Mouse (Mus musculus) retina, postnatal 1 day (tissue): Measurements from ENCODE around the gene Bcl11b.

Experiments
- DNase-seq: peaks from one replicate; pipeline ENCODE4 v3.0.0-alpha.2; 2012

Bcl11b gene

DNA sequence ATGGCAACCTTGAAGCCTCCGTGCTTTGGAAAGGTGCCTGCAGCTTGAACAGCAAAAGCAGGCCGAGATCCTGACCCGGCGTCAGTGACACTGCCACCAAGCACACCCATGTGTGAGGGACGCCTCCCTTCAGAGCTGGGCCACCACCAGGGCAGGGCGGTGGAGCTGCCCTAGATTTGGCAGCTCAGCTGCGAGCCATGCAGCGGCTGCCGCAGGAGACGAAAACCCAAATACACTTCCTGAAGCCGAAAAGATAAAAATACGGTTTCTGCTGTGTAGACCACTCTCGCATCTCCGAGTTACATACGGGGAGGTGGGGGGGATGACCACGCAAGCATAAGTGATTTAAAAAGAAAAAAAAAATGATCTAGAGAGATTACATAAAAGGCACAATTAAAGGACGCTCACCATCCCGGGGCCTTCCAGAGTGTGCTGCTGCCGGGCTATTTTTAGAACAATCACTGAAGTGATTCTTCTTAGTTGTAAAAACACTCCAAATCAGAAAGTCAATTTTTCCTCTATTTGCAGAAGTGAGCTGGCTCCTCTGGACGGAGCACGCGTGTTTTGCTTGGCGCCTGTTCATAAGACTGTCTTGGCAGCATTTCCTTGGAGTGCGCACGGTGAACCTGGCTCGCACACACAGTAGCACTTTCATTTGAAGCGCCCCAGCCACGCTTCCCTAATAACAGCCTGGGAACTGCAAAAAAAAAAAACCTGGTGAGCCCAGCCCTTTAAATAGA is 72.6 kb downstream of the Bcl11b start:
- DNase-seq: peak; percentile 49

DNA sequence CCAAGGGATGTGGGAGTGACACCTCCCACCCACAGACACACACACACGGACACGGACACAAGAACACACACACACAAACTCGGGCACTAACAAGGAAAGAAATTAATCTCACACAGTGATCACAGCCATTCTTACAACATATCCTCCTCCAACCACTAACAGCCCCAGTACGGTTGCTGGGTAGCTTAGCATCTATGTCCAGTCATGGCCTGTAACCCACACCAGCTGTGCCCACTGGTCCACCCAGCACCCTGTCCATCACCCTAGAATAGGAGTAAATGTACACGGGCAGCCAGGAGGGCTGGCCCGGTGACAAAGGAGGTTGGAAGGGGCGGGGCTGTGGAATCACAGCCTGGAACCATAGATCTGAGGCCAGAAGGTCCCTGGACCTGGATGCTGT is 74.5 kb downstream of the Bcl11b start:
- DNase-seq: no peak

DNA sequence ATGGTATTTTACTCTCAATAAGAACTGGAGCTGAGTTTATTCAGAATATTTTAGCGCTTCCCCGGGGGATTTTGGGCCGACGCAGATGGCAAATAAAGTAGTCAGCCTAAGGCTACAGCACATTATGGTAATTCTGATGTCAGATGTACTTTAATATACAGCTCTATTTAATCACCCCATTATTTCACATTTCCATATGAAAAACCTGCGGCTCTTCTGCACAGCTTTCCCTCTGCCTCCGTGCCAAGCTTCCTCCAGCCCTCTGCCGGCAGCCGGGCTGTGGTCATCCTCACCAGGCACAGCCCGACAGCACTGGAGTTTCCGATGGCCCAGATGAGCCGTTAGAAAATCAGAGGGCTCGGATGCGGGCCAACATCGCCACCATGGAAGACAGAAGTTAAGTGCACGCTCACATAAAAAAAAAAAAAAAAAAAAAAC is 74.9 kb downstream of the Bcl11b start:
- DNase-seq: peak; percentile 58

DNA sequence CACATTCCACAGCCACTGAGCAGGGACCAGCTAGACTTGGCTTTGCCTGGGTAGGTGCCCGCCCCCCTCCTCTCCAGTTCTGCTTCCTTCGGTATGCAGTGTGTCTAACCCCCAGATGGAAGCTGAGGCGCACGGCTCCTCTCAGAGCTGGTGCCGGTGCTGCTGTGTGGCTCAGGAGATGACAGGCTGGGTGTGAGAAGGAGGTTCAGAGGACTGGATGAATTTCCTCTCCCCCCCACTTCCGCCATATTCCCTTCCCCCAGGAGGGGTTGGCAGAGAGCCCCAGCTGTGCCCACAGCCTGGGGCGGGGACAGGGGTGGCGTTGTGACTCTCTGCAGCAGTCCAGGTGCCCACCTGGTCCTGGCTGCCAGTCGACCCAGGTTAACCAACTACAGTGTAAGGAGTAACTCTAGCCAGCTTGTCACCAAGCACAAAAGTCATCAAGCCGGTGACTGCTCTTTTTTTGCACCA is 75.4 kb downstream of the Bcl11b start:
- peak; percentile 49 for DNase-seq

DNA sequence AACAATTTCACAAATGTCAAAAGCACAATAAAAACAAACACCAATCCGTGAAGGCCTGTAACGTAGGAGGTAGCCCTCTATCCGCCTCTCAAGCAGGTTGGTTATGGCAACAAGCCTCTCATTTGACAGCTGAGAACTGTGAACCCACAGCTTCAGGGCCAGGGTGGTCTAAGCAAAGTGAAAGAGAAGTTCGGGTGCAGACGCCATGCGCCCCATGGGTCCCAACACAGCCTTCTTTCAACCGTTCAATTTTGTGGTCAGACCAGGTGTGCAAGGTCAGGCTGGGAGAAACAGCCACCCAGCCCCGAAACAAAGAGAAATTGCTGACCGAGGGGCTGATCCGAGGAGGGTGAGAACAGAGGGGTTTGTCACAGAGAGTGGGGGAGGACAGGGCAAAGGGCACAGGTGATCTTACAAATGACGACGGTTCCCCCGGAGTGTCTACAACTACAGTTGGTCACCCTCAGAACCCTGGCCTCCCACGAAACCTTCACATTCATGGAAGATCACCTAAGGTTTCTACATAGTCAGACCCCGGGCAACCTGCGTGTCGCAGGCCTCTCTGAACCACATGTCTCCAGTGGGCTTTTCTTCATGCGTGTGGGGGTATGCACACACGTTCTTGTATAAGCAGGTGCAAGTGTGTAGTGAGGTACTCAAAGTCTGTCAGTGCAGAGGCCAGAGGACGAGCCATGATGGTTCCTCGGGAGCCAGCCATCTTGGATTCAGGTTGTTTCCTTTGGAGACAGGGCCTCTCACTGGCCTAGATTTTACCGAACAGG is 77.1 kb downstream of the Bcl11b start:
- DNase-seq: no peak

DNA sequence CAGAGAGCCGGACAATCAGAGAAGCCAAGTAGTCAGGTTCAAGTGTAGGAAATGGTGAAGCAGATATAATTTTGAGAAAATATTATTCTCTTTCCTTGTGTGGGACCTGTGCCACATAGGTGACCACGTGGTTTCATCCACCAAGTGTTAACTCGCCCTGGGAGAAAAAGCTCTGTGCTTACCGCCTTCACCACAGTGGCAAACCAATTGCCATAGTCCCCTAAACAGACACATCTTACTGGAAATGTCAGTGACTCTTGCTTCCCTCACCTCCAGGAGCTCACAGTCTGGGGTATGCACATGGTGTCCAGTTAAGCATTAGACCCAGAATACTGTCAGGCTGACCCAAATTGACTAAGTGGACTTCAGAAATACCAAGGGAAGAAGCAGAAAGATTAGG is 78.7 kb downstream of the Bcl11b start:
- no peak for DNase-seq

DNA sequence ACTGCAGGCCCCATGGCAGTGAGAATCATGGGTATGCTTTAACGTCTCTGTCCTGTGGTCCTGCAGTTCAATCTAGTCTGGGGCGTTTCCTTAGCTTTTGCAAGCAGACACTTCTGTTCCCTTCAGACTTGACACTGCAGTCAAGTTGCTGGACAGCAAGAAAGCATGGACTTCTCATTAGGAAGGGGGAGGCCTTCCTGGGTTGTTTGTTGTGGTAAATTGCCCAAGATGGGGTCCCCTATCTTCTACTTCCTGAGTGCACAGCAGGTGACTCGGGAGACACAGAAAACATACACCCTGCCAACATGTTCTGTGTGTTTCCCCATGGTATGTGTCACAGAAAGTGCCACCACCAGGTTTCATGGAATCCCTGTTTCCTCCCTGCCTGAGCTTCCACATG is 79.4 kb downstream of the Bcl11b start:
- no peak for DNase-seq

DNA sequence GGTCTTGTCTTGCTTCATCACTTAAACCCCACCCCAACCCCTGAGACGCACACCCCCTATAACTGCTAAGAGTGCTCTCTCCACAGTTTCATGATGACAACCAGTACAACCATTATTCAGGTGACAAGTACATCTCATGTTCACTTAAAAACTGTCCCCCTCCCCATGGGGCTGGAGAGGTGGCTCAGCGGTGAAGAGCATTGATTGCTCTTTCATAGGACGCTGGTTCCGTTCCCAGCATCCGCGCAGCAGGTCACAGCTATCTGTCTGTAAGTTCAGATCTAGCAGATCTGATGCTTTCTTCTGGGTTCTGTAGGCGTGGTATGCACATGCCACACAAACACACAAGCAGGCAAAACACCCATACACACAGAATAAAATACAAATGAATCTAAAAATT is 81.2 kb downstream of the Bcl11b start:
- DNase-seq: no peak

DNA sequence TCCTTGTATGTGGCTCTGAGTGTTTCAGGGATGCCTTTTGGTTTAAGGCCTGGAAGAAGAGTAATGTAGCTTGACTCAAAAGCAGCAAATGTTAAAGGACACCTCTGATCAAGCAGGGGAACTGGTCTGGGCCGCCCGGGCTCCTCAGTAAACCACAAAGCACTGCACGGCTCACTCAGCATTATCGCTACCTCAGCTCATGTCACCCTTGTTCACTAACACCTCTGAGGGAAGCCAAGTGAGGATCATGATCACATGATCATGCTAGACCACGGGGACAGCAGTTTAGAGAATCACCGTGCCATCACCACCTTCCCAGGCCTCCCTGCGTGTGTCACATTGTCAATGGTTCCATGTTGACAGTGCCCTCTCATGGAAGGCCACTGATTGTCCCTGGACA is 81.8 kb downstream of the Bcl11b start:
- DNase-seq: no peak

DNA sequence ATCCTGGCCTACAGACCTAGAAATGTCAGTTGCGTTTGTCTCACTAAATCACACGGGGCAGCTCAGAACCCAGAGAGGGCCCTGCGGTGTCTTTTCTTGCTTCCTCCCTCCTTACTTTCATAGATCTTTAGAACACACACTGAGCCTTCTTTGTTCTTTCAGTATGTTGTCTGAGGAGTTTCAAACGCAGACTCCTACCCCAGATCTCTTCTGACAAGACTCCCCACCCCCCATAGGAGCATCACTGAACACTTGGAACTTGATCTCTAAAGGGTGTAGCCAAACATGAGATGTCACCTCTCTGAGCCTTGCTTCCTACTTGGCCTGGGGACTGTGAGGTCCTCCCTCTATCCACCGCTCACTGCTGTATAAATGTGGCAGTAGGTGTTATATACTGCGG is 82.2 kb downstream of the Bcl11b start:
- DNase-seq: peak; percentile 43

DNA sequence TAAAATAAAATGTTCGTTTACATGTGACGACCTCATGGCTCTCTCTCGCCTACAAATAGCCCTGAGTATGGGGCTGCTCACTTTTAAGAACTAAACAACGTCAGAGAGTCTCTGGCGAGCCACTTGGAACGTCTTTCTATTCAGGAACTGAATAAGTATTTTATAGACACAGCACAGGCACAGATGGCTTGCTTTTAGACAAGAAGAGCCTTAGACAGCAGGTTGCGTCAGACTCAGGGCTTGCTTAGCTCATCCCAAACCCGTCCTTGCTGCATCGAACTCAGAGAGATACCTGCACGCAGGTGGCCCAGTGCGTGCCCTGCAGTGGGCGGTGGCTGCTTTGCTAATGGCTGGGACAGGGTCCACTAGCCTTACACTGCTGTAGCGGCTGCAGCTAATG is 82.7 kb downstream of the Bcl11b start:
- DNase-seq: no peak

DNA sequence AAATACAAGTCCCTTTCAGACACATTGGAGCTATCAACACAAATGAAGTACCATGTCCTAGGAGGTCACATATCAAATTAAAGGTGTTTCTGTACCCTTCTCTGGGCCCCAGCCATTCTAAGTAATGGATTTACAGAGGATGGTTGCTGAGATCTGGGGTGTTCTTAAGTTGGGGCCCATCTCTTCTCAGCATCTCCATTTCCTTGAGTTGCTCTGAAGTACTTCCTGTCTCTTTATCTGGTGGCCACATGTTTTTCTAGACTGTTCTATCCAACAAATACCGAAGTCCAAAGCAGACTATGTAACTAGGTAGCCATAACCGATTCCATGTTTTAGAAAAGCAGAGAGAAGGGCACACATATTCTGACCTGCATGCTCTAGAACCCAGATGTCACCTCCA is 83.3 kb downstream of the Bcl11b start:
- no peak for DNase-seq

DNA sequence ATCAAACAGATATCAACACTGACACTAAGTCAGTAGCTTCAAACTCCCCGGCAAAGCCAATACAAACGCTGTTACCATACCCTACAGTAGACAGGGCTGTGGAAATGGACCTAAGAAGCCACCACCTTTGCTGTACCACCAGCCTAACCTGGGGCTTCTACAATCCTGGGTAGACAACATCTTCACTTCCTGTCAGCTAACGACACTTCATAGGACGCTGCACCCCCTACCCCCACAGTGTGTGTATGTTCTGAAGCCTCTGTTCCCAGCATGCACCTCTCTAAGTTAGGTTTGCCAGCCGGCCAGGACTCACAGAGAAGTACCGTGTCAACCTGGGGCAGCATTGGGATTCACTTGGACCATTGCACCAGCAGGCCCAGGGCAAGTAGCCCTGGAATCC is 84.6 kb downstream of the Bcl11b start:
- no peak for DNase-seq

DNA sequence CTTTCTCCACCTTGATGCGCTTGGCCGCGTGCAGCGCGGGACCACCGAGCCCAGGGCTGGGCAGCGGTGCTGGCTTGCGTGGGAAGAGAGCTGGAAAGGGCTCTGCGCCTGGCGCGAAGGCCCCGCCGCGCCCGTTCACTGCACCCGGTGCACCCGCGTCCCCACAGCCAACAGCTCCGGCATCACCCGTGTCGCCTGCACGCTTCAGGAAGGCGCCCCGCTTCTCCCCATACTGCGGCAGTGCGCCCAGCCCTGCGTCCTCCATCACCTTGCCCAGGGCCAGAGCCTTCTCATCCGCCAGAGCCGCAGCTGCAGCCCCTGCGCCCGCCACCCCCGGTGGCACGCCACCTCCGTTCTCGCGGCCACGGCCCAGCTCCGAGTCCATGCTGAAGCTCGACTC is 87.4 kb downstream of the Bcl11b start:
- DNase-seq: no peak

DNA sequence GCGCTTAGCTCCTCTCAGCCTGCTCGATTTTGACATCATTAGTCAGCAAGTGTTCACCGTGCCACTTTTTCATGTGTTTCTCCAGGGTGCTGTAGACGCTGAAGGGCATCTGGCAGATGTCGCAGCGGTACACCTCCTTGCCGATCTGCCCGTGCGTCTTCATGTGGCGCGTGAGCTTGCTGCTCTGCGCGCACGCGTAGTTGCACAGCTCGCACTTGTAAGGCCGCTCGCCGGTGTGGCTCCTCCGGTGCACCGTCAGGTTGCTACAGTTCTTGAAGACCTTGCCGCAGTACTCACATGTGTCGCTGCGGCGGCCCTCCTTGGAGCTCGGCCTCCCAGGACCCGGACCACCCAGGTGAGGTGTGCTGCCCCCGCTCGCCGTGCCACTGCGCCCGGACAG is 88.0 kb downstream of the Bcl11b start:
- no peak for DNase-seq

DNA sequence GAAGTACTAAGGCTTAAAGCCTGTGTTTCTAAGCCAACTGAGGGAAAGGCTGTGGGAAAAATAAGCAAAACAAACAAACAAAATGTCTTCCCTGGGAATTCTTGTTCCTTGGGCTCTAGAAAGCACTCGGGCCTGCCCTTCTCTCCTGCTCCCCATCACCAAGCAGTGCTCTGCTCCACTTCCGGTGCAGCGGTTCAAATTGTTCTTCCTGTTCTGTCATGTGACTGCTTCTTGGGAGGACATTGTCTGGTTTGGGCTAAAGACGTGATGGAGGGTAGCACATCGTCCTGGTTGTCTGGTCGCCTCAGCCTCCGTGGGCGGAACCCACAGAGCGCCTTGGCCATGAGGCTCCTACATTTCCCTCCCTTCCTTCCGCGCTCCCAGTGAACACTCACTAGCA is 94.6 kb downstream of the Bcl11b start:
- no peak for DNase-seq

DNA sequence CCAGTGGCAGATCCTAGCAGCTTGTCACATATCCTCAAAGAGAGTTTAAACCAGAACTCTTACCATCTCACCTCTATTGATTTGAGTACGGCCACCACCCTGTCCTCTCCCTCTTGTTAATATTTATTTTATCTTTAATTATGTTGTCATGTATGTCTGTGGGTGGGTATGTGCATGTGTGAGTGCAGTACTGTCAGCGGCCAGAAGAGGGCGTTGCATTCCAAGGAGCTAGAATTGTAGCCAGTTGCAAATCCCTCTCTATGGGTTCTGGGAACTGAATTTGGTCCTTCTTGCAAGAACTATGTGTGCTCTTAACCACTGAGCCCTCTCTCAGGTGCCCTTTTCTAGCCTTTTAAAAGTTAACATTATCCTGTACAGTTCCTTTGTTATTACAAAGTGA is 98.1 kb downstream of the Bcl11b start:
- no peak for DNase-seq

DNA sequence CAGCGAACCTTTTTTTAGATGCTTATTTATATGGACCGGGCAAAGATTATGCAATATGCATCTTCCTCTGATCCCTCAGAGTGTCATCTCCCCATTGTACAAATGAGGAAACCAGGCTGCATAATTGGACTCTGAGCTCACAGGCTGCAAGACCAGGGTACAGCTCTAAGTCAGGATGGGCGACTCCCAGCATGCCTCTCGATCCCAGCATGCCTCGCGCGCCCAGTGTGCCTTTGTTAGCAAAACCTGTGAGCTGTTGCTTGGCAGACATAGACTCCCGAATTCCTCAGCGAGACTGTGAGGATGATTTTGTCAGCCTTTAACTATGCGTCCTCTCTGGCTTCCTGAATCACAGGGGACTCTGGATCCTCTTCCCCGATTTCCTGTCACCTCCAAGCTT is 98.9 kb downstream of the Bcl11b start:
- DNase-seq: no peak

DNA sequence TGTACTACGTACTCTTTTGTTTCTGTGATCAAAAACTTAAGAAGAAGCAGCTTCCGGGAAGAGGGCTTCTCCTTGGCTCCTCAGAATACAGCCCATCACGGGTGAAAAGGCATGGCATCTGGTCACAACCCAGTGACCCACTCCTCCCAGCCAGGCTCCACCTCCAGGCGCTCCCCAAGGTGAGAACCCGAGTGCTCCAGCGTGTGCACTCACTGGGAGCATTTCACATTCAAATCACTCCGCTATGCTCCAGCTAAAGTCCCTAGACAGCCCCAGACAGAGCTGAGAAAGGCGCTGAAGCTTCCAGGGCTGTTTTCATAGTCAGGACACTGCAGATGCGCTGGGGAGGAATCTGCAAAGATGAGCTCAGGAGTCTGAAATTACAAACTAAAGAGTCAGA is 99.5 kb downstream of the Bcl11b start:
- DNase-seq: no peak

DNA sequence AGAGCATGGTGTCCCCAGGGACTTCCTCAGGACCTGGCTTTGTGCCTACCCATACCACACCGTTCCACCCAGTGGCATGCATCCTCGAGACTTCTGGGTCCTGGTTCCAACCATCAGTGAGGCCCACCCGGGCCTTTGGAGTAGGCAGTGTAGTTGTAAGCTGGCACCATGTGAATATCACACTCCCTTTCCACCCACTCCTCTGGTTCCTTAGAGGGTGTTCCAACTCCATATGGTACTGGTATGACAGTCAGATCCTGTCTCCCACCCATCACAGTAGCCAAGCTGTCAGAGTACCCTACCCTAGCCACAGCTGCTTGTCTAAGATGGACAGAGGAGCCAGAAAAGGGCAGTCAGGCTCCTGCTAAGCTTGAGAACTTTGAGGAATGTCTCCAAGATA is 112.0 kb downstream of the Bcl11b start:
- no peak for DNase-seq

DNA sequence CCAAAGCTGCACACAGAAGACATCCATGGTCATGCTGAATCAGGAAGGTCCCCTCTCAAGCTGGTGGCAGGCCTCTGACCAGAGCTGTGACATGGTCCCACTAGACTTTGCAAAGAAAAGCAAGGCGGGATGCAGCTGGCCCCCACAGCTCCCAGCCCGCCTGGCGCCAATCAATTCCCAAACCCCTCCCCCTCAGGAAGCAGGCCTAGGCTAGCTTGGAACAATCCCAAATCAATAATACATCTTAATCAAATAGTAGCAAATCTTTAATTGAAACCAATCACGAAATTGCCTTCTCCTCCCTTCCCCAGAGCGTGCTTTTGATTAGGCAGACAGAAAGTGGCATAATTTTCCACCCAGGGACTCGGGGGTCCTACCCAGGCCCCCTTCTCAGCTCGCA is 113.1 kb downstream of the Bcl11b start:
- no peak for DNase-seq

DNA sequence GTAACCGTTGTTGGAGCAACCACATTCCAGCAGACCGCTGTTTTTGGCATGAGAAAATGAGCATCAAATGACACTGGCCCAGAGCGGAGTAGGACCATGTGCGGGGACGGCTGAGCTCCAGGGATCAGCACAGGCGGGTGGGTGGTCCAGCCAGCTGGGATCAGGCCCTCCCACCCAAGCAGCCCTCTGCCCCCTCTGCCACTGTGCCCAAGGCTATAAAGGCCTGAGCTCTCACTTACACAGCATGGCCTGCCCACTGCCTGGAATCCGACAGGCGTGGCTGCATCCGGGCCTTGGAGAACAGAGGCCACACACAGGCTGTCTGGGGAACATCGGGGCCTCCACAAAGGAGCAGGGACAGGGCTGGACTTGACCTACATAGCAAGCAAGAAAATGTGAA is 113.6 kb downstream of the Bcl11b start:
- DNase-seq: peak; percentile 85

DNA sequence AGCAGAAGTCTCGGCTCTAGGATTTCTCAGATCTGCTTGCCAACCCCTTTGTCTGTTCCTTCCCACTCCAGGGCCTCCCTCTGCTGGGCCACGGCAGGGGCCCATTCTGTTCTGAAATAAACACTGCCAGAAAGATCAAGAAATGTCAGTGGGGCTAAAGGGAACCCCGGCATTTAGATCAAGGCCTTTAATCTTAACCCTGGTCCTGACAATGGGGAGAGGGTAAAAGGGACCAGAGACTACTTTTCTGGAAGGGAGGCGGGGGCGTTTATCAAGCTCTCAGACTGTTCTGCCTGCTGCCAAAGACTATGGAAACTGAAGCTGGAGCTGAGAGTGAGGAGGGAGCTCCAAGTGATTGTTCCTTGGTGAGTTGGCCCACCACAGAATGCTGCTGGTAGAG is 114.8 kb downstream of the Bcl11b start:
- no peak for DNase-seq

DNA sequence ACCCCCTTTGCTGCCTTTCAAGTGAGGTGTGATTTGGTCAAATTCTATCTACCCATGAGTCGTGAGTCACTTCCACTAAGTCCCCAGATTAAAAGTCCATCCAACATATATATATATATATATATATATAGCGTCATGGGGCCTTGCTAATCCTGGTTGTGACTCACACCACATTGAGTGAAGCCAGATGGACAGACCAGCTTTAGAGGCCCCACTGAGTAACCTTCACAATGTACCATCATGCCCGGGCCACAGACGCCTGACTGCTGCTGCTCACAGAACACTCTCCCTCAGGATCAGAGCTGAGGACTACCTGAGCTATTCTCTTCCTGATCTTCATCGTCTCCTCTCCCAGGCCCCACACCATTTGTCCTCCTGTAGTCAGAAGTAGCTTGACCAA is 115.4 kb downstream of the Bcl11b start:
- DNase-seq: no peak

DNA sequence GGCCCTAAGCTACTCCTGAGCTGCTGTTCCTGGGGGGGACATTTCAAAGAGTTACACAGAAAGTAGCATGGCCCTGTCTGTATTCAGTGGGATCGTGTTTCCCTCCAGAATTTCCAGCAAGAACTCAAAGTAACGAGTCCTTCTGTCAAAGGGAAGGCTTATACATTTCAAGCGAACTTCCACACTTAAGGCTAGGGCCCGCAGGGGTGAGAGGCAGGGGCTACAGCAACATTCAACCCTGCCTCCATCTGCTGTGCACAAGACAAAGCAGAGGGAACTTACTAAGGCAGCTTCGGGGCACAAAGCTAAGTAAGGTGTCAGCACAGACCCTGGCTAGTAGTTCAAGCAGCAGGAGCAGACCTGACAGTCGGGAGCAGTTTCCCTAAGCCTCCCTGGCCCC is 115.8 kb downstream of the Bcl11b start:
- peak; percentile 23 for DNase-seq
